Mouse (Mus musculus): Measurements from ENCODE around the gene Ddo. TPM values are rescaled to one million over a fixed set of nuclear protein-coding genes. Genes with fewer than 3 reads are reported as not detected.

The Ddo gene
- polyA plus RNA-seq, 1 experiment from 2014 or later = 0.56 TPM

GRCm38 (mm10) chr10:40668640-40669039, 38.8 kb downstream of the Ddo start:
- H3K36me3 ChIP-seq = no peaks in the 10 kb centered on the region
- H3K27ac ChIP-seq (replicated peaks) = no peak overlapping the region
- no peaks in the 10 kb centered on the region for H3K9me3 ChIP-seq
- H3K9ac ChIP-seq = no peak overlapping the region
- H3K27me3 ChIP-seq = no peaks in the 10 kb centered on the region
- H3K4me3 ChIP-seq = no peak overlapping the region
- peaks cover 9% of the 10 kb centered on the region for H3K4me1 ChIP-seq (replicated peaks)
- no peak for ATAC-seq (ENCODE audit: low read depth)
- no peak overlapping the region for H3K4me2 ChIP-seq

- Histone ChIP-seq H3K36me3 (no peaks in the 10 kb centered on the region), H3K4me1 (replicated peaks) (peaks cover 21% of the 10 kb centered on the region), H3K9me3 (no peaks in the 10 kb centered on the region), H3K4me2 (no peak overlapping the region), H3K27ac (replicated peaks) (0 out of 2 replicates have a peak overlapping the region, but pooled peaks have one; percentile 19), H3K9ac (peak overlapping the region; percentile 34; the same call in 1 of the 2 replicates), H3K27me3 (no peaks in the 10 kb centered on the region), H3K4me3 (no peak overlapping the region)
- 40% methylated on average over 8 of the region's 8 CpGs for WGBS
- ATAC-seq (ENCODE audit: low read depth) = peak; percentile 40; the same call in 1 of the 2 replicates
These were observed 42.9 kb downstream of the Ddo start for GRCm38 (mm10) chr10:40672587-40673296.

GRCm38 (mm10) chr10:40673297-40673665, 43.5 kb downstream of the Ddo start:
- Histone ChIP-seq H3K36me3 (no peaks in the 10 kb centered on the region), H3K4me1 (replicated peaks) (peaks cover 21% of the 10 kb centered on the region), H3K4me2 (no peak overlapping the region), H3K27me3 (no peaks in the 10 kb centered on the region), H3K9me3 (no peaks in the 10 kb centered on the region), H3K27ac (replicated peaks) (0 out of 2 replicates have a peak overlapping the region, but pooled peaks have one; percentile 19), H3K4me3 (no peak overlapping the region), H3K9ac (peak overlapping the region; percentile 34; the same call in 1 of the 2 replicates)
- 55% methylated on average over 7 of the region's 7 CpGs for WGBS
- ATAC-seq (ENCODE audit: low read depth) = no peak

- peak; percentile 36; the same call in 1 of the 2 replicates for ATAC-seq (ENCODE audit: low read depth)
- H3K9ac ChIP-seq = peak overlapping the region; percentile 54
These were observed 44.3 kb downstream of the Ddo start for GRCm38 (mm10) chr10:40674151-40674550.

GRCm38 (mm10) chr10:40675921-40676320, 46.1 kb downstream of the Ddo start:
- Histone ChIP-seq H3K9me3 (no peaks in the 10 kb centered on the region), H3K27me3 (no peaks in the 10 kb centered on the region), H3K4me2 (no peak overlapping the region), H3K4me1 (replicated peaks) (peaks cover 21% of the 10 kb centered on the region), H3K9ac (no peak overlapping the region), H3K27ac (replicated peaks) (no peak overlapping the region), H3K4me3 (no peak overlapping the region), H3K36me3 (no peaks in the 10 kb centered on the region)
- no peak for ATAC-seq (ENCODE audit: low read depth)
- 92% methylated on average over 7 of the region's 7 CpGs for WGBS

More at GRCm38 (mm10) chr10:40674151-40674550, 44.3 kb downstream of the Ddo start:
- peaks cover 21% of the 10 kb centered on the region for H3K4me1 ChIP-seq (replicated peaks)
- peak overlapping the region; percentile 23 for H3K4me3 ChIP-seq
- 0 out of 2 replicates have a peak overlapping the region, but pooled peaks have one; percentile 33 for H3K27ac ChIP-seq (replicated peaks)
- peak overlapping the region; percentile 52 for H3K4me2 ChIP-seq
- 14% methylated on average over 13 of the region's 13 CpGs for WGBS
- no peaks in the 10 kb centered on the region for H3K36me3 ChIP-seq
- no peaks in the 10 kb centered on the region for H3K9me3 ChIP-seq
- no peaks in the 10 kb centered on the region for H3K27me3 ChIP-seq

- Histone ChIP-seq H3K4me2 (no peak overlapping the region), H3K27me3 (no peaks in the 10 kb centered on the region), H3K36me3 (no peaks in the 10 kb centered on the region), H3K27ac (replicated peaks) (no peak overlapping the region), H3K9me3 (no peaks in the 10 kb centered on the region), H3K4me3 (no peak overlapping the region), H3K9ac (no peak overlapping the region), H3K4me1 (replicated peaks) (peaks cover 25% of the 10 kb centered on the region)
- 86% methylated on average over 3 of the region's 3 CpGs for WGBS
- no peak for ATAC-seq (ENCODE audit: low read depth)
These were observed 48.7 kb downstream of the Ddo start for GRCm38 (mm10) chr10:40678477-40678876.

- no peaks in the 10 kb centered on the region for H3K9me3 ChIP-seq
These were observed 52.7 kb downstream of the Ddo start for GRCm38 (mm10) chr10:40682470-40682869.

GRCm38 (mm10) chr10:40683092-40683867, 53.5 kb downstream of the Ddo start, which contains the start of gene Mettl24:
Gene Mettl24 (plus strand): TSS chr10:40683282.
- 0 out of 2 replicates have a peak, but pooled peaks cover 10% of the 10 kb centered on the region for H3K27me3 ChIP-seq
- H3K27ac ChIP-seq (replicated peaks) = 0 out of 2 replicates have a peak within 1 kb of the TSS, but pooled peaks have one; percentile 13
- no peaks in the 10 kb centered on the region for H3K36me3 ChIP-seq
- peak; percentile 81 for ATAC-seq (ENCODE audit: low read depth)
- H3K4me3 ChIP-seq = peak within 1 kb of the TSS; percentile 55
- peaks cover 17% of the 10 kb centered on the region for H3K4me1 ChIP-seq (replicated peaks)
- peak within 1 kb of the TSS; percentile 98 for H3K4me2 ChIP-seq
- peak within 1 kb of the TSS; percentile 76 for H3K9ac ChIP-seq
- no peaks in the 10 kb centered on the region for H3K9me3 ChIP-seq
- under 1% methylated on average over 50 of the region's 50 CpGs for WGBS

More at GRCm38 (mm10) chr10:40682470-40682869, 52.7 kb downstream of the Ddo start:
- no peaks in the 10 kb centered on the region for H3K36me3 ChIP-seq
- H3K27ac ChIP-seq (replicated peaks) = no peak overlapping the region
- WGBS = 32% methylated on average over 8 of the region's 8 CpGs
- no peak for ATAC-seq (ENCODE audit: low read depth)
- no peak overlapping the region for H3K9ac ChIP-seq
- 0 out of 2 replicates have a peak, but pooled peaks cover 10% of the 10 kb centered on the region for H3K27me3 ChIP-seq
- no peak overlapping the region; the same call in 1 of the 2 replicates for H3K4me3 ChIP-seq
- peak overlapping the region; percentile 98 for H3K4me2 ChIP-seq
- H3K4me1 ChIP-seq (replicated peaks) = peaks cover 17% of the 10 kb centered on the region

GRCm38 (mm10) chr10:40683868-40684253, 54.0 kb downstream of the Ddo start:
- peak; percentile 42 for ATAC-seq (ENCODE audit: low read depth)
- Histone ChIP-seq H3K9ac (peak overlapping the region; percentile 76; the same call in 1 of the 2 replicates), H3K36me3 (no peaks in the 10 kb centered on the region), H3K4me2 (peak overlapping the region; percentile 98), H3K27me3 (0 out of 2 replicates have a peak, but pooled peaks cover 10% of the 10 kb centered on the region), H3K4me3 (peak overlapping the region; percentile 55), H3K4me1 (replicated peaks) (peaks cover 20% of the 10 kb centered on the region), H3K9me3 (no peaks in the 10 kb centered on the region), H3K27ac (replicated peaks) (no peak overlapping the region)
- 67% methylated on average over 9 of the region's 9 CpGs for WGBS

GRCm38 (mm10) chr10:40684326-40684725, 54.5 kb downstream of the Ddo start:
- H3K27ac ChIP-seq (replicated peaks) = no peak overlapping the region
- peaks cover 22% of the 10 kb centered on the region for H3K4me1 ChIP-seq (replicated peaks)
- H3K27me3 ChIP-seq = 0 out of 2 replicates have a peak, but pooled peaks cover 10% of the 10 kb centered on the region
- H3K9ac ChIP-seq = no peak overlapping the region
- H3K4me2 ChIP-seq = no peak overlapping the region
- no peak overlapping the region for H3K4me3 ChIP-seq
- WGBS = 94% methylated on average over 7 of the region's 7 CpGs
- no peaks in the 10 kb centered on the region for H3K9me3 ChIP-seq
- ATAC-seq (ENCODE audit: low read depth) = no peak
- no peaks in the 10 kb centered on the region for H3K36me3 ChIP-seq

GRCm38 (mm10) chr10:40685641-40686040, 55.8 kb downstream of the Ddo start:
- H3K27ac ChIP-seq (replicated peaks) = no peak overlapping the region
- H3K9ac ChIP-seq = no peak overlapping the region
- 0 out of 2 replicates have a peak, but pooled peaks cover 10% of the 10 kb centered on the region for H3K27me3 ChIP-seq
- WGBS = 54% methylated on average over 8 of the region's 8 CpGs
- H3K9me3 ChIP-seq = no peaks in the 10 kb centered on the region
- no peaks in the 10 kb centered on the region for H3K36me3 ChIP-seq
- H3K4me1 ChIP-seq (replicated peaks) = peaks cover 22% of the 10 kb centered on the region
- ATAC-seq (ENCODE audit: low read depth) = no peak
- H3K4me2 ChIP-seq = no peak overlapping the region
- no peak overlapping the region for H3K4me3 ChIP-seq

GRCm38 (mm10) chr10:40686976-40687375, 57.2 kb downstream of the Ddo start:
- peaks cover 22% of the 10 kb centered on the region for H3K4me1 ChIP-seq (replicated peaks)
- H3K9me3 ChIP-seq = no peaks in the 10 kb centered on the region
- WGBS = 85% methylated on average over 4 of the region's 4 CpGs
- no peaks in the 10 kb centered on the region for H3K36me3 ChIP-seq
- H3K4me2 ChIP-seq = no peak overlapping the region
- H3K9ac ChIP-seq = no peak overlapping the region
- H3K27ac ChIP-seq (replicated peaks) = no peak overlapping the region
- 0 out of 2 replicates have a peak, but pooled peaks cover 10% of the 10 kb centered on the region for H3K27me3 ChIP-seq
- no peak for ATAC-seq (ENCODE audit: low read depth)
- H3K4me3 ChIP-seq = no peak overlapping the region
